Mouse (Mus musculus): ENCODE measurements around the gene Mtmr4. TPM values are rescaled to one million over a fixed set of nuclear protein-coding genes. Genes with fewer than 3 reads are reported as not detected.

Mtmr4 gene
- 14.3 and 15.2 TPM in 2 replicates for total RNA-seq (2014; fragmentation: Nextera tagmentation)
- 18.2 and 20.2 TPM in 2 replicates for total RNA-seq (2017)
- 5.5 and 7.3 TPM in 2 replicates for polyA plus RNA-seq (2012)

DNA sequence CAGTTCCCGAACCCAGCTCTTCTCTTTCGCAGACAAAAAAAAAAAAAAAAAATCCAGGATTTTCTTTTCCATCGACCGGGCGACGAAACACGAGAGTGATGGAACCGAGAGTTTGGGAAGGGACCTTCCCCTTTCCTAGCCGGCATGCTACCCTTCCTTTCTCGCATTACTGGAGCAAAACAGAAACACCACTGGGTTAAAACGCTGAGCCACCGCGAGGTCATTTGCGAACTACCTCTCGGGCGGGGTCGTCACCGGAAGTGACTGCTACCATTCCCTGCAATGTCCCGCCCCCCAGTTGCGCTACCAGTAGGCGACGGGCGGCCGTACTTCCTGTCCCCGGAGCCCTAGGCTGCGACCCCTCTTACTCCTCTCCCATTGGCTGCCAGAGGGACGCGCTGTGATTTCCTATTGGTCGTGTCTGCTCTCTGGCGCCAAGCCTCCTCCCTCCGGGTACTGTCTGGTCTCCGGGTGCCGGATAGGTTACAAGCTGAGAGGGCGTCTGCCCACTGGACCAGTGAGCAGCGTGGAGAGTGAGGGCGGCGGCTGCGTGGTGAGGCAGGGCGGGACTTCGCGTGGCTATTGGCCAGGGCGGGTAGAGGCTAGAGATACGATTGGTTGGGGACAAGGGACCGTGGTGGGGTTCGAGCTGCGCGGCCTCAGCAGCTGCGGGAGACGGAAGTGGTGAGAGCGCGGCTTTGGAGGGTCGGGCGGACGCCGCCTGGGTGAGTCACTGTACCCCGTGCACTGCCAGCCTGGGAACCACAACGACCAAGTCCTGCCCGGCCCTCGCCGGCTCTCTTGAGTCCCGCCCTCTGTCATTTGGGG, at the start of gene Mtmr4:
Gene Mtmr4 (plus strand): TSS at position 637 of the 828 bp plus-strand sequence.
- peak; percentile 99 for DNase-seq (ENCODE audit: low spot score)
- Histone ChIP-seq H3K4me3 (ENCODE audit: low read depth, low read length) (peak within 1 kb of the TSS; percentile 73), H3K9me3 (replicated peaks) (no peaks in the 10 kb centered on the region), H3K4me1 (ENCODE audit: insufficient read depth, low read depth, low read length) (peaks cover 60% of the 10 kb centered on the region), H3K36me3 (replicated peaks) (peaks cover 50% of the 10 kb centered on the region), H3K27me3 (ENCODE audit: insufficient read depth, low read length) (no peaks in the 10 kb centered on the region)
- TF ChIP-seq GATA1 (IDR thresholded peaks at IDR 0.05; ENCODE audit: borderline replicate concordance, low read length) (no peak), TAL1 (conservative IDR thresholded peaks at IDR 0.05; ENCODE audit: low read depth, low read length) (no peak), POLR2AphosphoS5 (IDR thresholded peaks at IDR 0.05; ENCODE audit: insufficient replicate concordance, low read depth, low read length) (no peak), CTCF (IDR thresholded peaks at IDR 0.05; ENCODE audit: low read depth, low read length) (no peak), GATA2 (IDR thresholded peaks at IDR 0.05; ENCODE audit: borderline replicate concordance, low read depth, low read length) (no peak)
- peak; percentile 95 for ATAC-seq (ENCODE audit: extremely low read depth, insufficient number of reproducible peaks, low FRiP score, poor library complexity, severe bottlenecking)

DNA sequence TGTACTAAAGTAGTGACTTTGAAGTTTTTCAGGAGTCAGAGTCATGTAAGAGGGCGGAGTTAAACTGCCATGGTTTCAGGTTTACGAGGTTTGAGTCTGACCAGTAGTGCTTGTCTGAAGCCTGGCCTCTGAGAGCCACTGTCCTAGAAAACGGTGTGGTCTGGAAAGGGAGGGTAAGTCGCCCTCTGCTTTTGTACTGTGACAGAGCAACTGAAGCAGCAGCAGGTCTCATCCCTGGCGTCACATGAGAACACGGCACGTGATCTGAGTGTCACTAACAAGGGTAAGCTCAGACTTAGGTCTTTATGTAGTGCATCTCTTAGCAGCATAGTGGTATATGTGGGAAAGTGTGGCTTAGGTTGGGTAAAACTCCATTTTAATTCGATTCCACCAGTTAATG, 49.7 kb upstream of the Mtmr4 start:
- peaks cover 3% of the 10 kb centered on the region for H3K4me1 ChIP-seq (ENCODE audit: insufficient read depth, low read depth, low read length)
- H3K4me3 ChIP-seq (ENCODE audit: low read depth, low read length) = no peak overlapping the region
- no peak for ATAC-seq (ENCODE audit: extremely low read depth, insufficient number of reproducible peaks, low FRiP score, poor library complexity, severe bottlenecking)
- H3K36me3 ChIP-seq (replicated peaks) = no peaks in the 10 kb centered on the region
- peaks cover 17% of the 10 kb centered on the region for H3K27me3 ChIP-seq (ENCODE audit: insufficient read depth, low read length)
- TF ChIP-seq POLR2AphosphoS5 (IDR thresholded peaks at IDR 0.05; ENCODE audit: insufficient replicate concordance, low read depth, low read length) (no peak), TAL1 (conservative IDR thresholded peaks at IDR 0.05; ENCODE audit: low read depth, low read length) (no peak), CTCF (IDR thresholded peaks at IDR 0.05; ENCODE audit: low read depth, low read length) (no peak), GATA1 (IDR thresholded peaks at IDR 0.05; ENCODE audit: borderline replicate concordance, low read length) (no peak)
- no peak for DNase-seq (ENCODE audit: low spot score)
- no peaks in the 10 kb centered on the region for H3K9me3 ChIP-seq (replicated peaks)

DNA sequence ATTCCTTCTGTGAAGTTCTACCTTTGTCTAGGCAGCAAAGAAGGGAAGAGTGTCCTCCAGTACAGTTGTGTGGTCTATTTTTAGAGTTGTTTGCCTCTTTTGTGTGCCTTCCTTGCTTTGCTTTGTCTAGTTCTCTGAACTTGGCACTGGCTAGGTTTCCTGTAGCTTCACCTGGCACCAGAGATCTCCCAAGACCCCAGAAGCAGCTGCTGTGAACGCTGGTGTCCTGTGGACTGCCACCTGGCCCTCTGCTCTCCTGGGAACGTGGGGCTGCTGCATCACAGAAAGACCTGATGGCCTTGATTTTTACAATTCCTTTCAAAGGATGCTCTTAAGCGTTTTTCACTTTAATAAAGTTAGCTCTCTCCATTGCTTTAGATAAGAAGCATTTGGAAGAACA, 49.1 kb upstream of the Mtmr4 start:
- no peaks in the 10 kb centered on the region for H3K9me3 ChIP-seq (replicated peaks)
- no peak for ATAC-seq (ENCODE audit: extremely low read depth, insufficient number of reproducible peaks, low FRiP score, poor library complexity, severe bottlenecking)

DNA sequence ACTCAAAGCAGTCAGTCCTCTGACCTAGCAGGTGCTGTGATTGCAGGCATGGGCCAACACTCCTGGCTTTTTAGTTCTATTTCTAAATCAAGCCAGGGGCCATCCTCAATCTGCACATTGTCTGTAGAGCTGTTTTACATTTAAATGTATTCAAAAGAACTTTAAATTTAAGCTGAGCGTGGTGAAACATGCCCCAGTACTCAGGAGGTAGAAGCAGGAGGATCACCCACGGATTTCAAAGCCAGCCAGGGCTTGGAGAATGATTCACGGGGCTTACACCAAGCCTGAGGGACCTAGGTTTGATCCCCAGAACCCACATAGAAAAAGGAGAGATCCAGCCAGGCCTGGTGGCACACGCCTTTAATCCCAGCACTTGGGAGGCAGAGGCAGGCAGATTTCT, 38.6 kb upstream of the Mtmr4 start:
- Histone ChIP-seq H3K27me3 (ENCODE audit: insufficient read depth, low read length) (peaks cover 24% of the 10 kb centered on the region), H3K4me3 (ENCODE audit: low read depth, low read length) (no peak overlapping the region), H3K9me3 (replicated peaks) (no peaks in the 10 kb centered on the region), H3K4me1 (ENCODE audit: insufficient read depth, low read depth, low read length) (no peaks in the 10 kb centered on the region), H3K36me3 (replicated peaks) (no peaks in the 10 kb centered on the region)
- TF ChIP-seq POLR2AphosphoS5 (IDR thresholded peaks at IDR 0.05; ENCODE audit: insufficient replicate concordance, low read depth, low read length) = no peak
- TF ChIP-seq CTCF (IDR thresholded peaks at IDR 0.05; ENCODE audit: low read depth, low read length) = no peak
- no peak for TF ChIP-seq TAL1 (conservative IDR thresholded peaks at IDR 0.05; ENCODE audit: low read depth, low read length)
- no peak for TF ChIP-seq GATA1 (IDR thresholded peaks at IDR 0.05; ENCODE audit: borderline replicate concordance, low read length)
- no peak for TF ChIP-seq GATA2 (IDR thresholded peaks at IDR 0.05; ENCODE audit: borderline replicate concordance, low read depth, low read length)
- DNase-seq (ENCODE audit: low spot score) = no peak
- no peak for ATAC-seq (ENCODE audit: extremely low read depth, insufficient number of reproducible peaks, low FRiP score, poor library complexity, severe bottlenecking)

More for the DNA sequence above, 49.1 kb upstream of the Mtmr4 start:
- Histone ChIP-seq H3K36me3 (replicated peaks) (no peaks in the 10 kb centered on the region), H3K27me3 (ENCODE audit: insufficient read depth, low read length) (peaks cover 19% of the 10 kb centered on the region), H3K4me3 (ENCODE audit: low read depth, low read length) (no peak overlapping the region), H3K4me1 (ENCODE audit: insufficient read depth, low read depth, low read length) (peaks cover 3% of the 10 kb centered on the region)
- DNase-seq (ENCODE audit: low spot score) = no peak
- TF ChIP-seq GATA1 (IDR thresholded peaks at IDR 0.05; ENCODE audit: borderline replicate concordance, low read length) = no peak
- TF ChIP-seq CTCF (IDR thresholded peaks at IDR 0.05; ENCODE audit: low read depth, low read length) = no peak
- TF ChIP-seq GATA2 (IDR thresholded peaks at IDR 0.05; ENCODE audit: borderline replicate concordance, low read depth, low read length) = no peak
- no peak for TF ChIP-seq TAL1 (conservative IDR thresholded peaks at IDR 0.05; ENCODE audit: low read depth, low read length)
- no peak for TF ChIP-seq POLR2AphosphoS5 (IDR thresholded peaks at IDR 0.05; ENCODE audit: insufficient replicate concordance, low read depth, low read length)

GRCm38 (mm10) chr11:87554386-87554785, 37.6 kb upstream of the Mtmr4 start:
- Histone ChIP-seq H3K9me3 (replicated peaks) (no peaks in the 10 kb centered on the region), H3K36me3 (replicated peaks) (no peaks in the 10 kb centered on the region), H3K27me3 (ENCODE audit: insufficient read depth, low read length) (peaks cover 24% of the 10 kb centered on the region), H3K4me1 (ENCODE audit: insufficient read depth, low read depth, low read length) (no peaks in the 10 kb centered on the region), H3K4me3 (ENCODE audit: low read depth, low read length) (no peak overlapping the region)
- DNase-seq (ENCODE audit: low spot score) = no peak
- TF ChIP-seq CTCF (IDR thresholded peaks at IDR 0.05; ENCODE audit: low read depth, low read length) = no peak
- no peak for TF ChIP-seq GATA1 (IDR thresholded peaks at IDR 0.05; ENCODE audit: borderline replicate concordance, low read length)
- TF ChIP-seq POLR2AphosphoS5 (IDR thresholded peaks at IDR 0.05; ENCODE audit: insufficient replicate concordance, low read depth, low read length) = no peak
- no peak for TF ChIP-seq TAL1 (conservative IDR thresholded peaks at IDR 0.05; ENCODE audit: low read depth, low read length)
- TF ChIP-seq GATA2 (IDR thresholded peaks at IDR 0.05; ENCODE audit: borderline replicate concordance, low read depth, low read length) = no peak
- ATAC-seq (ENCODE audit: extremely low read depth, insufficient number of reproducible peaks, low FRiP score, poor library complexity, severe bottlenecking) = no peak

DNA sequence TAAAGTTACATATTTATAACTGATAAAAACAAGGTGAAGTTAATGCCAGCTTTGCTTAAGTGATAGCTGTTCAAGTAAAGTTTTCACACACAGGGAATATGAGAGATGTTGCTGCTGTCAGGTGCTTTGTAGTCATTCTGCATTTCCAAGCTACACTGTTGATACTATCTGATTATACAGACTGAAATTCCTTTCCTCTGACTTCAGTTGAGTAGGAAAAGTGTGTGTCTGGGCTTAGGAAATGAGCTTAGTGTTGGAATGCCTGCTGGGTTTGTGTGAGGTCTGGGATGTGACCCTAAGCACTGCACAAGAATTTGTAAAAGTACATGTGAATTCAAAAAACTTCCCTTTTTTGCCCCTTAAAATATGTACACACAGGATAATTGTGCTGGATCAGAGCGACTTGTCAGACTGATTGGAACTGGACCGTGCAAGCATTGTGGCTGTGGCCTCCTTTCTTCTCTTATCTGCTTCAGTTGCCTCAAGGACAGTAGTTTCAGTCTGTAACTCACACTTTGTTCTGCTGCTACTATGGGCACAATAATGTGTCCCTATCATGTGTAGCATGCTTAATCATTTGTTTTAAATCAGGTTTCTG, 36.8 kb upstream of the Mtmr4 start:
- Histone ChIP-seq H3K27me3 (ENCODE audit: insufficient read depth, low read length) (peaks cover 28% of the 10 kb centered on the region), H3K4me1 (ENCODE audit: insufficient read depth, low read depth, low read length) (no peaks in the 10 kb centered on the region), H3K36me3 (replicated peaks) (no peaks in the 10 kb centered on the region), H3K9me3 (replicated peaks) (no peaks in the 10 kb centered on the region), H3K4me3 (ENCODE audit: low read depth, low read length) (no peak overlapping the region)
- TF ChIP-seq TAL1 (conservative IDR thresholded peaks at IDR 0.05; ENCODE audit: low read depth, low read length) (no peak), GATA1 (IDR thresholded peaks at IDR 0.05; ENCODE audit: borderline replicate concordance, low read length) (no peak), CTCF (IDR thresholded peaks at IDR 0.05; ENCODE audit: low read depth, low read length) (no peak), GATA2 (IDR thresholded peaks at IDR 0.05; ENCODE audit: borderline replicate concordance, low read depth, low read length) (no peak), POLR2AphosphoS5 (IDR thresholded peaks at IDR 0.05; ENCODE audit: insufficient replicate concordance, low read depth, low read length) (no peak)
- DNase-seq (ENCODE audit: low spot score) = no peak
- ATAC-seq (ENCODE audit: extremely low read depth, insufficient number of reproducible peaks, low FRiP score, poor library complexity, severe bottlenecking) = no peak
